Mouse (Mus musculus): ENCODE measurements at regions not wholly inside any gene's neighbourhood (a gene's known extent, or its start where the extent isn't known, plus 50 kb on each side); places are given as distances from the start of the nearest gene placed in this dataset.

GRCm38 (mm10) chr5:126525863-126526262, 715.7 kb upstream of the Tmem132c start:
- no peak for ATAC-seq (ENCODE audit: extremely low read depth, insufficient number of reproducible peaks, low FRiP score, low TSS enrichment)
- Histone ChIP-seq H3K4me2 (no peak overlapping the region), H3K4me3 (no peak overlapping the region), H3K9me3 (no peaks in the 10 kb centered on the region), H3K36me3 (no peaks in the 10 kb centered on the region), H3K9ac (no peak overlapping the region), H3K4me1 (no peaks in the 10 kb centered on the region), H3K27me3 (replicated peaks) (no peaks in the 10 kb centered on the region), H3K27ac (replicated peaks) (no peak overlapping the region)
- 71% methylated on average over 4 of the region's 4 CpGs for WGBS

DNA sequence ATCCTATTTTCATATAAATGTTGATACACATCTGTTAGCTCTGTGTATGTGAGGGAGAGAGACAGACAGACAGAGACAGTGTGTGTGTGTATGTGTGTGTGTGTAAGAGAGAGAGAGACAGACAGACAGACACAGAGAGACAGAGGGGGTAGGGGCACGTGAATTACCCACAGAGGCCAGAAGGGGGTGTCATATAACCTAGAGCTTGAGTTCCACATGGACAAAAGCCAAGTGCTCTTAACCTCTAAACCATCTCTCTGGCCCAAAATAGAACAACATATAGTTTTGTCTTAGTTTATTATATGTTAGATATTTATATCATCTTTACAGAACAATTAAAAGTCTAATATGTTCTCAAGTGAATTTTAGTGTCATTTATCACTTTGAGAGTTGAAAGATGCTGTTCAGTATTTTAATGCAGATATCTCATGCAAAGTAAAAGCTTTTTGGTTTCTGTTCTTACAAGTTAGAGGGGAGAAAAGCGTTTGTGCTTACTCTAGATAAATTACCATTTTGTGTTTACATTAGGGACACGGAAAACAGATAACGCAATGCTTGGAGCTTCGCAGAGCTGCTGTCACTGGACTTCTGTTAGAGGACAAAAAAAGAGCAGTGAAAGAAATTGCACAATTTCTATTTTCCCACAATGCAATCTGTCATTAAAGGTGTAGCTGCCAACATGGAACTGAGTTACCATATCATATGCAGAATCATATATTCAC, 710.6 kb upstream of the Tmem132c start:
- H3K9me3 ChIP-seq, result no peaks in the 10 kb centered on the region
- no peaks in the 10 kb centered on the region for H3K4me1 ChIP-seq
- no peak overlapping the region for H3K9ac ChIP-seq
- H3K27ac ChIP-seq (replicated peaks), result no peak overlapping the region
- no peaks in the 10 kb centered on the region for H3K27me3 ChIP-seq (replicated peaks)
- no peak overlapping the region for H3K4me2 ChIP-seq
- no peaks in the 10 kb centered on the region for H3K36me3 ChIP-seq
- WGBS, result 43% methylated on average over 5 of the region's 5 CpGs
- no peak overlapping the region for H3K4me3 ChIP-seq
- ATAC-seq (ENCODE audit: extremely low read depth, insufficient number of reproducible peaks, low FRiP score, low TSS enrichment), result no peak

- Histone ChIP-seq H3K4me3 (no peak overlapping the region), H3K4me2 (no peak overlapping the region), H3K27ac (replicated peaks) (no peak overlapping the region), H3K27me3 (replicated peaks) (no peaks in the 10 kb centered on the region), H3K4me1 (no peaks in the 10 kb centered on the region), H3K36me3 (no peaks in the 10 kb centered on the region), H3K9ac (no peak overlapping the region), H3K9me3 (no peaks in the 10 kb centered on the region)
- 72% methylated on average over 5 of the region's 5 CpGs for WGBS
- no peak for ATAC-seq (ENCODE audit: extremely low read depth, insufficient number of reproducible peaks, low FRiP score, low TSS enrichment)
Measured at GRCm38 (mm10) chr5:126531528-126531894, 710.1 kb upstream of the Tmem132c start.

DNA sequence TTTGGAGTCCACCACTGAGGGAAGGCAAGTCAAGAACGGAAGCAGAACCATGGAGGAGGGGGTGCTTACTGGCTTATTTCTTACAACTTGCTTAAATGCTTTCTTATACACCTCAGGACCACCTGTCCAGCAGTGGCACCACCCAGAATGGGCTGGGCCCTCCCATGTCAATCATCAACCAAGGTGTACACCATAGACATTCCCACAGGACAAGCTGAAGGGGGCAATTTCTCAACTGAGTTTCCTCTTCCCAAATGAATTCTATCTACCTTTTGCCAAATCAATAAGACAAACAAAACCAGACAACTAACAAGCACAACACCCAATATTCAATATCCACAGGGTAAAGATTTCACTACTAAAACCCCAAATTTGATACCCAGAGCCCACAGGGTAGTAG, 709.6 kb upstream of the Tmem132c start:
- H3K4me1 ChIP-seq, result no peaks in the 10 kb centered on the region
- H3K36me3 ChIP-seq, result no peaks in the 10 kb centered on the region
- H3K27ac ChIP-seq (replicated peaks), result no peak overlapping the region
- 80% methylated on average over 1 of the region's 1 CpGs for WGBS
- no peak overlapping the region for H3K9ac ChIP-seq
- H3K4me2 ChIP-seq, result no peak overlapping the region
- H3K4me3 ChIP-seq, result no peak overlapping the region
- ATAC-seq (ENCODE audit: extremely low read depth, insufficient number of reproducible peaks, low FRiP score, low TSS enrichment), result no peak
- H3K9me3 ChIP-seq, result no peaks in the 10 kb centered on the region
- H3K27me3 ChIP-seq (replicated peaks), result no peaks in the 10 kb centered on the region

DNA sequence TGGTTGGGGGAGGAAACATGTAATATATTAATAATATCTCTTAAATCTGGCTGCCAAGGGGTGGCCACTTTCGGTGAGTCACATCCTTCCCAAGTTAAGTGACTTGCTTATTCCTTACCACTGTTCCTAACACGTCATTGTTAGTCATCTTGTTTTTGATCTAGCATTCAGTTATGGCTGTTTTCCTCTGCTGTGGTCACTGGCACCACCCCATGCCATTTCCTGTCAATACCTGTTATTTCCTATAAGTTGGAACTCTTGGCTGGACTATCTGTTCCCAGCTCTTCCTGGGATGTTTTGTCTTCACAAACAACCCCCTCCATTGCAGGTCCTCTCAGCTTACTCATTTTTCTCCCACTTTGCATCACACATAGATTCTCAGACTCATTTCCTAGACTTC, 703.5 kb upstream of the Tmem132c start:
- H3K4me1 ChIP-seq, result no peaks in the 10 kb centered on the region
- 48% methylated on average over 2 of the region's 2 CpGs for WGBS
- H3K27ac ChIP-seq (replicated peaks), result no peak overlapping the region
- H3K9me3 ChIP-seq, result no peaks in the 10 kb centered on the region
- no peak for ATAC-seq (ENCODE audit: extremely low read depth, insufficient number of reproducible peaks, low FRiP score, low TSS enrichment)
- no peaks in the 10 kb centered on the region for H3K36me3 ChIP-seq
- H3K4me3 ChIP-seq, result no peak overlapping the region
- H3K4me2 ChIP-seq, result no peak overlapping the region
- H3K9ac ChIP-seq, result no peak overlapping the region
- no peaks in the 10 kb centered on the region for H3K27me3 ChIP-seq (replicated peaks)

DNA sequence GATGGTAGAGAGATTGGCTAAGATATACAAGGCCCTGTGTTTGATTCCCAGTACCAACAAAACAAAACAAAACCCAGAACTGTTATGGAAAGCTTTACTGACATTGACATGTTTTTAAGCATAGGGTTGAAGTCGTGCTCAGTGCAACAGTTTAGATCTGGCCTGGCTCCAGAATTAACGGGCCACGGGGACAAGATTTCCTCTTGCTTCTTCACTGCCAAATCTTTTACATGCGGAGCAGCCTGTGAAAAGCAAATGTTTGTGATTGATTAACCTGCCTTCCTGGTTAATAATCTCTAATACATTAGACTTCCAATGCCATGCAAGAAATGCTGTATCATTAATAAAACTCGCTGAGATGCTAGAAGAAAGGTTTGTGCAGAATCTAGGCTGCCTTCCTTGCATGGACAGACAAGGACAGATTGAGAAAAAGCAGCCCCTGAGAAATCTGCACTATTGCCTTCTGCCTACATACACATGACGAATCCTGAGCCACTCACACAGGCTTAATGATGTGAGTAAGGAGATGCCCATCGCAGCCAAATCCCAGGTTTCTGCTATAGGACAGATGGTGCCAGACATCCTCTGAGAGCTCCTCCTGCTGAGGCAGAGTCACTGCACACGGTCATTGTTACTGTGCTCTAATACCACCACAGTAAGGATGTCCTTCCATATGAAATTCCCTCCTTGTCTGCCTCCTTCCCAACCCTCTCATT, 697.2 kb upstream of the Tmem132c start:
- no peaks in the 10 kb centered on the region for H3K27me3 ChIP-seq (replicated peaks)
- no peak overlapping the region for H3K27ac ChIP-seq (replicated peaks)
- no peak overlapping the region for H3K9ac ChIP-seq
- no peak overlapping the region for H3K4me3 ChIP-seq
- no peak for ATAC-seq (ENCODE audit: extremely low read depth, insufficient number of reproducible peaks, low FRiP score, low TSS enrichment)
- WGBS, result 53% methylated on average over 8 of the region's 8 CpGs
- H3K9me3 ChIP-seq, result no peaks in the 10 kb centered on the region
- no peaks in the 10 kb centered on the region for H3K4me1 ChIP-seq
- H3K4me2 ChIP-seq, result no peak overlapping the region
- no peaks in the 10 kb centered on the region for H3K36me3 ChIP-seq

DNA sequence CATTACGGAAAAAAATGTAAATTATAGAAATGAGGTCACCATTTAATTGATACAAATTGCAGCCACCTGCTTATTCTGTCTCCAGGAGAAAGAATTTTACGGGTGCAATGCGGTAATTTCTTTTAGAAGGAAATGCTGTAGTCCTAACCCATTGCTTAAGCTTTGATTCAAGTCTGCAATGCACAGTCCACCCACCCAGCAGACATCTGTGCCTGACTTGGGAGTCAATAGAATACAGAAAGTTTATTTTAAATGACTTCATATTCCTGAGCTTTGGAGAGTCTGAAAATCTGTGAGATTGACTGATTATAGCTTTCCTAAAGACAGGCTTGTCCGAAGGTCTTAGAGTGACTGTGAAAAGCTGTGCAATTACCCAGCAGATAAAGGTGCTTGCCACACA, 693.8 kb upstream of the Tmem132c start:
- Histone ChIP-seq H3K4me2 (no peak overlapping the region), H3K27me3 (replicated peaks) (no peaks in the 10 kb centered on the region), H3K9me3 (no peaks in the 10 kb centered on the region), H3K27ac (replicated peaks) (no peak overlapping the region), H3K9ac (no peak overlapping the region), H3K4me1 (no peaks in the 10 kb centered on the region), H3K36me3 (no peaks in the 10 kb centered on the region), H3K4me3 (no peak overlapping the region)
- 71% methylated on average over 4 of the region's 4 CpGs for WGBS
- ATAC-seq (ENCODE audit: extremely low read depth, insufficient number of reproducible peaks, low FRiP score, low TSS enrichment), result no peak

- Histone ChIP-seq H3K4me3 (no peak overlapping the region), H3K27ac (replicated peaks) (no peak overlapping the region), H3K27me3 (replicated peaks) (no peaks in the 10 kb centered on the region), H3K4me2 (no peak overlapping the region), H3K9ac (no peak overlapping the region), H3K36me3 (no peaks in the 10 kb centered on the region), H3K9me3 (no peaks in the 10 kb centered on the region), H3K4me1 (no peaks in the 10 kb centered on the region)
- no peak for ATAC-seq (ENCODE audit: extremely low read depth, insufficient number of reproducible peaks, low FRiP score, low TSS enrichment)
- 70% methylated on average over 3 of the region's 3 CpGs for WGBS
Measured at GRCm38 (mm10) chr5:126551676-126552075, 689.9 kb upstream of the Tmem132c start.

DNA sequence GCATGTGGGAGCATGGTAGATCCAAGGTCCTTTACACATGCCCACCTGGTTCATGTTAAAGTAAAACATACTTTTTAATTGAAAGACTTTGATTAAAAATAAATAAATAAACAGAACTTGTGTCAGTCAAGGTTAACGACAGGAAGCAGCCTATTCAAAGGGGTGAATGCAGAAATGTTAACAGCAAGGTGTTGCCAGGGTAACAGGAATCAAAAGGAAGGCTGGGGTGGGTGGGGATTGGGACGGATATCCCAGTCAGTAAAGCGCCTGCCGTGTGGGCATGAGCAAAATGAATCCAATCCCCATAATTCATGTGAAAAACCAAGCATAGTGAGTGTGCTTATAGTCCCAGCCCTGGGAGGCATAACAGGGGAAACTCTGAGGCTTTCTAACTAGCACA, 682.6 kb upstream of the Tmem132c start:
- Histone ChIP-seq H3K27ac (replicated peaks) (no peak overlapping the region), H3K27me3 (replicated peaks) (no peaks in the 10 kb centered on the region), H3K36me3 (no peaks in the 10 kb centered on the region), H3K4me2 (no peak overlapping the region), H3K9me3 (no peaks in the 10 kb centered on the region; the same call in 1 of the 2 replicates), H3K9ac (no peak overlapping the region), H3K4me3 (no peak overlapping the region), H3K4me1 (no peaks in the 10 kb centered on the region)
- WGBS, result 55% methylated on average over 4 of the region's 4 CpGs
- ATAC-seq (ENCODE audit: extremely low read depth, insufficient number of reproducible peaks, low FRiP score, low TSS enrichment), result no peak

DNA sequence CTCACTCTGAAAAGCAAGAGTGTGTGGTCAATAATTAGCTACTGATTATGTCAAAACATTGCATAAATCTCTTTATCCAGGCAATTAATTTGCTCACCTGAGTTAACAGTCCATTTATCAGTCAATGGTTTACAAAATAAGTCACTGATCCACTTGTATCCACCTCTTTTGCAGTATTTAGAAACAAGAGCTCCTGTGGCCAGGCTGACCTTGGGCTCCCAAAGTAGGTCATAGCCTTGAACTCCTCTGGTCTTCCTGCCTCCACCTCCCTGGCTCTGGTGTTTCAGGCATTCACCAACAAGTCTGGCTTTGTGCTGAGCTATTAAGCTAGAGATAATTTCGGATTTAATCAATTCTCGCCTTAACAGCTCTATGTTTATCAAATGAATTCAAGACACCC, 675.8 kb upstream of the Tmem132c start:
- Histone ChIP-seq H3K27ac (replicated peaks) (no peak overlapping the region), H3K36me3 (no peaks in the 10 kb centered on the region), H3K27me3 (replicated peaks) (no peaks in the 10 kb centered on the region), H3K4me2 (no peak overlapping the region), H3K4me1 (no peaks in the 10 kb centered on the region), H3K9me3 (no peaks in the 10 kb centered on the region; the same call in 1 of the 2 replicates), H3K9ac (no peak overlapping the region), H3K4me3 (no peak overlapping the region)
- ATAC-seq (ENCODE audit: extremely low read depth, insufficient number of reproducible peaks, low FRiP score, low TSS enrichment), result no peak
- 57% methylated on average over 2 of the region's 2 CpGs for WGBS

DNA sequence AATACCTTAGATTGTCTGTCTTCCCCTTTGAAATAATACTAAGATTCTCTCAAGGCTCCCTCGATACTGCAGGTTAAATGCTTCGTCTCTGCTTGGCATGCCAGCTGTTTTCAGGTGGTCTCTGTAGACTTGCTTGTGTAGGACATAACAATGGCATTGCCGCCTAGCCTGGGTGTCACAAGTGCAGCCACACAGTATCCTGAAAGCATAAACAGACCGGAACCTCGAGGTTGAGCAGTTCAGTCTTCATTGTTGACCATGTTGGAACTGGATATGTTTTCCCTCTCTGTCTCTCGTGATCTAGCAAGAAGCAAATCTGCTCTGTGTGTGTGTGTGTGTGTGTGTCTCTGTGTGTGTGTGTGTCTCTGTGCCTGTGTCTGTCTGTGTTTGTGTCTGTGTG, 675.4 kb upstream of the Tmem132c start:
- Histone ChIP-seq H3K27ac (replicated peaks) (no peak overlapping the region), H3K36me3 (no peaks in the 10 kb centered on the region), H3K4me1 (no peaks in the 10 kb centered on the region), H3K9ac (no peak overlapping the region), H3K4me3 (no peak overlapping the region), H3K27me3 (replicated peaks) (no peaks in the 10 kb centered on the region), H3K4me2 (no peak overlapping the region), H3K9me3 (no peaks in the 10 kb centered on the region; the same call in 1 of the 2 replicates)
- WGBS, result 69% methylated on average over 6 of the region's 6 CpGs
- ATAC-seq (ENCODE audit: extremely low read depth, insufficient number of reproducible peaks, low FRiP score, low TSS enrichment), result no peak

DNA sequence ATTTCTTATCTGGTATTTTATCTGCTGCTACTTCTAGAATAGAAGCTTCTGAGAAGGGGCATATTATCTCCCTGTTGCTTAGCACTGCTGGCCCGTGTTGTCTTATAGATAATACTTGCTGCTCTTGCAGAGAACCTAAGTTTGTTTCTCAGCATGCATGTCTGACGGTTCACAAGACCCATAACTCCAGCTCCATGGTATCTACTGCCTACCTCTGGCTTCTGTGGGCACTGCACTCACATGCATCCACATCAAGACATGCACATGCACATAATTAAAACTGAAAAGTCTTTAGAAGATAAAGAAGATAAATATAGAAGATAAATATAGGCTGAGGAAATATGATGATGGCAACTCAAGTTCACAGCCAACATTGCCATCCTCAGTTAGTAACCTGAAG, 667.8 kb upstream of the Tmem132c start:
- H3K4me1 ChIP-seq, result no peaks in the 10 kb centered on the region
- no peaks in the 10 kb centered on the region for H3K9me3 ChIP-seq
- H3K27ac ChIP-seq (replicated peaks), result no peak overlapping the region
- no peak overlapping the region for H3K4me3 ChIP-seq
- no peak for ATAC-seq (ENCODE audit: extremely low read depth, insufficient number of reproducible peaks, low FRiP score, low TSS enrichment)
- H3K27me3 ChIP-seq (replicated peaks), result no peaks in the 10 kb centered on the region
- 55% methylated on average over 2 of the region's 2 CpGs for WGBS
- no peak overlapping the region for H3K4me2 ChIP-seq
- H3K36me3 ChIP-seq, result no peaks in the 10 kb centered on the region
- H3K9ac ChIP-seq, result no peak overlapping the region
